Mouse (Mus musculus) spleen, postnatal 0 days (tissue): ENCODE measurements around the gene Cgnl1. TPM values are rescaled to one million over a fixed set of nuclear protein-coding genes. Genes with fewer than 3 reads are reported as not detected.

ENCODE experiments used
- polyA plus RNA-seq: library from polyadenylated mRNA; unstranded; fragments of >200 nt; fragmentation: Nextera tagmentation; extraction: Ambion mirVana; gene quantifications from 2 replicates; pipeline ENCODE4 v1.2.1, GENCODE M21; 2015

The Cgnl1 gene
- polyA plus RNA-seq, result 2.6 and 3.8 TPM in 2 replicates

GRCm38 (mm10) chr9:71770991-71771767 is at the start of gene Cgnl1:
Gene Cgnl1, minus strand, starts transcription at chr9:71771602.

GRCm38 (mm10) chr9:71591938-71592548 is 179.4 kb downstream of the Cgnl1 start, which contains the start of gene Myzap:
Gene Myzap, minus strand, starts transcription at chr9:71592360.

Other genes with a start within 250 kb of the Cgnl1 start
- 7.7 and 9.1 TPM in 2 replicates for gene Myzap, start 179.2 kb downstream of the Cgnl1 start, polyA plus RNA-seq